Mouse (Mus musculus): Measurements from ENCODE around the gene Trip11. TPM values are rescaled to one million over a fixed set of nuclear protein-coding genes. Genes with fewer than 3 reads are reported as not detected.

The Trip11 gene
- polyA plus RNA-seq (2012; rRNA removed) = 7.4 and 8.5 TPM in 2 replicates

GRCm38 (mm10) chr12:101912626-101913490 lies at the start of gene Trip11:
TSS of gene Trip11 (minus strand) at chr12:101913267.

DNA sequence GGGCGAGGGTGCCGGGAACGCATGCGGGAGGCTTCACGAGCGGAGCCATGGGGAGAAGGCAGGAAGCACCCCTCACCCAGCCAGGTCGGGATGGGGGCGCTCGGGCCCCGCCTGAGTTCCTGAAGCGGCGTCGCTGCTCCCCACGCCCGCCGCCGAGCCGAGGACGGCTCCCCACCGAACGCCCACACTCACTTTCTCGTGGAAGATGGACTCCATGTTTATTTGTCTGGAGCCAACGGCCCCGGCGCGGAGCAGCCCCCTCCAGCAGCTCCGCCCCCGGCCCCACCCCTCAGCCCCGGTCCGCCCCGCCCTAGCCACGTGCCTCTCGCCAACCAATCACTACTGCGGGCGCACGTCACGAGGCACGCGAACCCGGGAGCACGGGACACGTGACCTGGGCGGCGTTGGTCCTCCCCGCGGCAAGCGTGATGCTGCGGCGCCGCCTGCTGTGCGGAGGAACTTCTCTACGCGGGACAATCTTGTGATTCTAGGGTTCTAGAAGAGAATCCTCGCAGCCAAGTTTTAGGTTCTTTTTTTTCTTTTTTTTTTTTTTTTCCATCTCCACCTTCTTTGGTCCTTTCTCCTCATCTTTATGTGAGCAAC lies 45.0 kb upstream of the Trip11 start, which contains the start of gene Atxn3:
Atxn3 (minus strand) TSS at position 305 of the 603 bp plus-strand sequence.

DNA sequence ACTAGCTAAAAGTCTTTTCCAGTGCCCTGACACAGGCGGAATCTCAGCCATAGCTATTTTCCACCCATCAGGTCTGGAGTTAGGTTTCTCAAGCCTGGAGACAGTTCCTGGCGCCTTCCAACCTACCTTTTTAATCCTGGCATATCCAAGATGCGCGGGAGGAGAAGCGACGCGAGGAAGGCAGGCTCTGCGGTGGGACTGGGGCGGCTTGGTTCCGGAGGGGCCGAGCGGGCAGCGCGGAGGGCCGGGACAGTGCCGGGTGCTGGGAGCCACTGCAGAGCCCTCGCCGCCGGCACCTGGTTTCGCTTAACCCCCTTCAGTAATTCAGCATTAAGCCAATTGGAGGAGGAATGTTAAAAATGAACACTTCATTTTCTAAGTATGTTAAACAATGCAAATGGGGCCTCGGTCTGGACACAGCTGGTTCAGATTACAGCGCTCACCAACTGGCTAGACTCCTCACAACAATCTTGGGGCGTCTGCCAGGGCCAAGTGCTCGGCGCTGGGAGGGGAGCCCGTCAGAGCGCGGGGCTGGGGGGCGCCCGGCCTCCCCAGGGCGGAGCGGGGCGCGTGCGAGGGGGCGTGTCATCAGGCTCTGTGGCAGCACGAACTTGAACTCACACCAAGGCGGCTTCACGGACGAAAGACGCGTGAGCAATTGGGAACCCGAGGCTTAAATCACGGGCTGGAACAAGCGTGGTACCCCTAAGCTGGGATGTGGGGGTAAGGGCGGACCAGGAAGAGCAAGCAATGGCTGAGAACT lies 94.3 kb downstream of the Trip11 start, which contains the start of gene Fbln5:
Fbln5 (minus strand) TSS at position 448 of the 763 bp plus-strand sequence.

Other genes with a start within 250 kb of the Trip11 start
- gene Tc2n, start 194.7 kb downstream of the Trip11 start, polyA plus RNA-seq (2012; rRNA removed) = 0.17 and 0.19 TPM in 2 replicates
- 7.9 and 11.8 TPM in 2 replicates for gene Fbln5, start 94.2 kb downstream of the Trip11 start, polyA plus RNA-seq (2012; rRNA removed)
- 14.6 and 16.0 TPM in 2 replicates for gene Atxn3, start 45.0 kb upstream of the Trip11 start, polyA plus RNA-seq (2012; rRNA removed)
- gene Cpsf2, start 62.7 kb upstream of the Trip11 start, polyA plus RNA-seq (2012; rRNA removed) = 18.3 and 19.1 TPM in 2 replicates
- 3.0 TPM in 2 replicates for gene Slc24a4, start 215.5 kb upstream of the Trip11 start, polyA plus RNA-seq (2012; rRNA removed)

Data from central nervous system, embryonic 18 days (tissue).